Mouse (Mus musculus) thymus, adult 2 months (tissue): ENCODE measurements around the gene Gm10668. TPM values are rescaled to one million over a fixed set of nuclear protein-coding genes. Genes with fewer than 3 reads are reported as not detected.
"Not testable (repeated sequence)": the region's sequence is repeated elsewhere in the genome, so short reads cannot be mapped to it uniquely, and the experiment has no call there.

Source experiments
- DNase-seq: peaks from one replicate; pipeline ENCODE4 v3.0.0; 2021
- H3K27ac ChIP-seq: fragments of 200-500 bp; 2 replicates; pipeline ENCODE4 v1.5.1; 2012; ENCODE audit warnings: low read length, control low read depth; ENCODE audit not compliant: control insufficient read depth, insufficient read depth
- H3K27me3 ChIP-seq: fragments of 200-500 bp; 2 replicates; pipeline ENCODE4 v1.6.1; 2012; ENCODE audit warnings: mild to moderate bottlenecking, low read length, moderate library complexity, mixed read lengths; ENCODE audit not compliant: control insufficient read depth, insufficient read depth
- H3K36me3 ChIP-seq: fragments of 200-500 bp; 2 replicates; pipeline ENCODE4 v1.6.1; 2012; ENCODE audit warnings: mild to moderate bottlenecking, low read length, moderate library complexity; ENCODE audit not compliant: control insufficient read depth, insufficient read depth
- H3K4me1 ChIP-seq: fragments of 200-500 bp; replicated peaks from 2 replicates; pipeline ENCODE4 v1.6.1; 2012; ENCODE audit warnings: low read length; ENCODE audit not compliant: control insufficient read depth, insufficient read depth
- H3K4me3 ChIP-seq: fragments of 200-500 bp; 2 replicates; pipeline ENCODE4 v1.5.1; 2012; ENCODE audit warnings: mild to moderate bottlenecking, low read length, control low read depth, moderate library complexity; ENCODE audit not compliant: control insufficient read depth, insufficient read depth
- WGBS: fragments of 180-500 bp; shearing (Covaris S2); methylation state at CpG from one replicate; pipeline ENCODE4 v1.1.7; 2018; 5-methylcytosine and 5-hydroxymethylcytosine counted together
- polyA plus RNA-seq: library from polyadenylated mRNA; depleted of rRNA; stranded (reverse); fragments of >200 nt; gene quantifications from 2 replicates; pipeline ENCODE4 v1.2.3, GENCODE M21; 2012; rRNA removed

Gm10668 gene
- not detected in 2 replicates for polyA plus RNA-seq

DNA sequence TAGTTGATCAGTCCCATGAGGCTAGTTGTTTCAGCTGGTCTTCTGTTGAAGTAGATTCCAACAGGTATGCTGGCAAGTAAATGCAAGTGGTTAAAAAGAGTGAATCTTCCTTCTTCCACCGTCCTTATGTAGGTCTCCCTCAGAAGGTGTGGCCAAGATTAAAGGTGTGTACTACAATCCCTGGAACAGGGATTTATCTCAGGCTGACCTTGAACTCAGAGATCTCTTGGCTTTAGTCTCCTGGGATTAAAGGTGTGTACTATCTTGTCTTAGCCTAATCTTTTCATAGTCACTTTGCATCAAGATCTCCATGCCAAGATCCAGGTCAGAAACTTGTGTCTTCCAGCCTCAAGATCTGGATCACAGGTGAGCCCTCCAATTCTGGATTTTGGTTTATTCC lies at the start of gene Gm10668:
TSS of gene Gm10668 (minus strand) at position 101 of the 400 bp plus-strand sequence.
- not testable (repeated sequence) for DNase-seq, H3K27ac ChIP-seq, H3K4me1 ChIP-seq, H3K27me3 ChIP-seq, H3K4me3 ChIP-seq, H3K36me3 ChIP-seq
- WGBS: no CpG with 5 or more reads among the region's 1 CpGs

DNA sequence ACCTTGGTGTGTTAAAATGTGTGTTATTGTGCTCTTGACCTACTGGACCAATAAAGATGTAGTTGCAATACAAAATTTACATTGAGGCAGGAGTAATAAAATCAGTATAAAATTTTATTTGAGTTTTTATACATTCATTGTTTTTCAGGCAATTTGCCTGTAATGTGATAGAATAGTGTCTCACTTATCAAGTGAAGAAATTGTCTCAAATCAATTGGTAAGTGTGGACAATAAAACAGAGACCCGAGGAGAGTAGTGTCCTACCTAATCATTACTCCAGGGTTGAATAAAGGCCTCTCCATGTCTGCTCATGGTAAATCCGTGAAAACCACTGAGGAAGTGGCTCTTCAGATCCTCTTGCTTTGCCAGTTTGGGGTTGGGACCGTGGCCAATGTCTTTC lies 40.5 kb upstream of the Gm10668 start, which contains the start of gene Vmn1r112:
TSS of gene Vmn1r112 (plus strand) at position 301 of the 400 bp plus-strand sequence.
- not testable (repeated sequence) for H3K36me3 ChIP-seq, H3K27me3 ChIP-seq, H3K4me1 ChIP-seq, DNase-seq, H3K27ac ChIP-seq, H3K4me3 ChIP-seq
- no CpG with 5 or more reads among the region's 3 CpGs for WGBS

DNA sequence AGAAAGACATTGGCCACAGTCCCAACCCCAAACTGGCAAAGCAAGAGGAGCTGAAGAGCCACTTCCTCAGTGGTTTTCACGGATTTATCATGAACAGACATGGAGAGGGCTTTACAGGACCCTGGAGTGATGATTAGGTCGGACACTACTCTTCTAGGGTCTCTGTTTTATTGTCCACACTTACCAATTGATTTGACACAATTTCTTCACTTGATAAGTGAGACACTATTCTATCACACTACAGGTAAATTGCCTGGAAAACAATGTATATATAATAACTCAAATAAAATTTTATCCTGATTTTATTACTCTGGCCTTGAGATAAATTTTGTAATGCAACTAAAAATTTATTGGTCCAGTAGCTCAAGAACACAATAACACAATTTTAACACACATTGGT lies 27.3 kb downstream of the Gm10668 start, which contains the start of gene Vmn1r111:
TSS of gene Vmn1r111 (minus strand) at position 101 of the 400 bp plus-strand sequence.
- not testable (repeated sequence) for H3K4me1 ChIP-seq, DNase-seq, H3K27me3 ChIP-seq, H3K27ac ChIP-seq, H3K36me3 ChIP-seq, H3K4me3 ChIP-seq
- no CpG with 5 or more reads among the region's 2 CpGs for WGBS

Other genes starting within 250 kb of the Gm10668 start
- gene Vmn1r103, start 220.1 kb downstream of the Gm10668 start, polyA plus RNA-seq: not detected in 2 replicates
- gene Vmn1r104, start 196.8 kb downstream of the Gm10668 start, polyA plus RNA-seq: not detected in 2 replicates
- gene Gm5726, start 184.9 kb downstream of the Gm10668 start, polyA plus RNA-seq: not detected in 2 replicates
- gene Gm4141, start 154.4 kb downstream of the Gm10668 start, polyA plus RNA-seq: not detected in 2 replicates
- gene Gm4513, start 131.6 kb downstream of the Gm10668 start, polyA plus RNA-seq: not detected in 2 replicates
- gene Vmn1r107, start 61.7 kb downstream of the Gm10668 start, polyA plus RNA-seq: not detected in 2 replicates
- gene Vmn1r111, start 27.4 kb downstream of the Gm10668 start, polyA plus RNA-seq: not detected in 2 replicates
- not detected in 2 replicates for gene Vmn1r112, start 40.6 kb upstream of the Gm10668 start, polyA plus RNA-seq
- not detected in 2 replicates for gene Vmn1r113, start 56.7 kb upstream of the Gm10668 start, polyA plus RNA-seq
- gene Vmn1r114, start 81.6 kb upstream of the Gm10668 start, polyA plus RNA-seq: not detected in 2 replicates
- not detected in 2 replicates for gene Vmn1r115, start 114.4 kb upstream of the Gm10668 start, polyA plus RNA-seq
- gene Vmn1r116, start 141.6 kb upstream of the Gm10668 start, polyA plus RNA-seq: not detected in 2 replicates
- gene Vmn1r117, start 153.5 kb upstream of the Gm10668 start, polyA plus RNA-seq: not detected in 2 replicates
- not detected in 2 replicates for gene Vmn1r118, start 181.7 kb upstream of the Gm10668 start, polyA plus RNA-seq